Mouse (Mus musculus): ENCODE results near the gene Nedd9.

- TF ChIP-seq CTCF (IDR thresholded peaks at IDR 0.05; ENCODE audit: insufficient read depth, low read depth, low read length) (no peak), POLR2A (IDR thresholded peaks at IDR 0.05; ENCODE audit: insufficient read depth, low read depth, low read length) (no peak)
These were observed 165.7 kb downstream of the Nedd9 start for GRCm38 (mm10) chr13:41321433-41321832.

All from olfactory bulb, adult 2 months (tissue).